Mouse (Mus musculus) stomach, embryonic 15.5 days (tissue): Measurements from ENCODE around the gene Ank3. TPM values are rescaled to one million over a fixed set of nuclear protein-coding genes. Genes with fewer than 3 reads are reported as not detected.
A peak's percentile ranks its signal among the peaks of the same experiment; 100 is the strongest.

Experiments
- ATAC-seq: fragments of 200-750 bp; cut with Nextera tagmentation; 2 replicates; pipeline ENCODE4 v1.8.0; 2017; ENCODE audit warnings: low read depth, moderate number of reproducible peaks, moderate TSS enrichment; ENCODE audit not compliant: insufficient read depth, low FRiP score
- H3K27ac ChIP-seq: fragments of 300-500 bp; sonication (generic); 2 replicates; pipeline ENCODE4 v1.5.1; 2015; ENCODE audit warnings: mild to moderate bottlenecking, inconsistent platforms
- H3K27me3 ChIP-seq: fragments of 300-500 bp; sonication (generic); replicated peaks from 2 replicates; pipeline ENCODE4 v1.6.1; 2015; ENCODE audit warnings: inconsistent platforms
- H3K36me3 ChIP-seq: fragments of 300-500 bp; sonication (generic); 2 replicates; pipeline ENCODE4 v1.6.1; 2015; ENCODE audit warnings: inconsistent platforms
- H3K4me1 ChIP-seq: fragments of 300-500 bp; sonication (generic); 2 replicates; pipeline ENCODE4 v1.6.1; 2015; ENCODE audit warnings: inconsistent platforms
- H3K4me2 ChIP-seq: fragments of 300-500 bp; sonication (generic); 2 replicates; pipeline ENCODE4 v1.6.1; 2015; ENCODE audit warnings: mild to moderate bottlenecking, inconsistent platforms
- H3K4me3 ChIP-seq: fragments of 300-500 bp; sonication (generic); replicated peaks from 2 replicates; pipeline ENCODE4 v1.5.1; 2015; ENCODE audit warnings: inconsistent platforms
- H3K9ac ChIP-seq: fragments of 300-500 bp; sonication (generic); 2 replicates; pipeline ENCODE4 v1.6.1; 2015; ENCODE audit warnings: inconsistent platforms
- H3K9me3 ChIP-seq: fragments of 300-500 bp; sonication (generic); 2 replicates; pipeline ENCODE4 v1.6.1; 2016; ENCODE audit warnings: inconsistent platforms
- WGBS: fragments of 180-500 bp; shearing (Covaris S2); methylation state at CpG from one replicate; pipeline ENCODE4 v1.1.7; 2015; 5-methylcytosine and 5-hydroxymethylcytosine counted together
- polyA plus RNA-seq: library from polyadenylated mRNA; unstranded; fragments of >200 nt; fragmentation: Nextera tagmentation; extraction: Ambion mirVana; gene quantifications from 2 replicates; pipeline ENCODE4 v1.2.1, GENCODE M21; 2015

The Ank3 gene
- polyA plus RNA-seq, 1 experiment from 2014 or later, result 33.0 TPM

GRCm38 (mm10) chr10:69874806-69875205 lies 476.2 kb downstream of the Ank3 start:
- ATAC-seq, result no peak
- WGBS, result 81% methylated on average over 14 of the region's 14 CpGs

GRCm38 (mm10) chr10:69883935-69884680 lies 485.5 kb downstream of the Ank3 start:
- H3K27ac ChIP-seq, result no peak overlapping the region
- H3K4me1 ChIP-seq, result no peaks in the 10 kb centered on the region
- no peaks in the 10 kb centered on the region for H3K27me3 ChIP-seq
- WGBS, result 86% methylated on average over 4 of the region's 4 CpGs
- H3K4me2 ChIP-seq, result no peak overlapping the region
- ATAC-seq, result no peak
- H3K9me3 ChIP-seq, result no peaks in the 10 kb centered on the region
- H3K4me3 ChIP-seq, result no peak overlapping the region
- H3K9ac ChIP-seq, result no peak overlapping the region
- H3K36me3 ChIP-seq, result 0 out of 2 replicates have a peak, but pooled peaks cover 8% of the 10 kb centered on the region

More at GRCm38 (mm10) chr10:69874806-69875205, 476.2 kb downstream of the Ank3 start:
- Histone ChIP-seq H3K4me2 (no peak overlapping the region), H3K4me1 (no peaks in the 10 kb centered on the region), H3K9ac (no peak overlapping the region), H3K9me3 (no peaks in the 10 kb centered on the region), H3K27me3 (no peaks in the 10 kb centered on the region), H3K27ac (no peak overlapping the region), H3K4me3 (no peak overlapping the region), H3K36me3 (no peaks in the 10 kb centered on the region)

GRCm38 (mm10) chr10:69888399-69888798 lies 489.8 kb downstream of the Ank3 start:
- no peaks in the 10 kb centered on the region for H3K9me3 ChIP-seq
- H3K9ac ChIP-seq, result no peak overlapping the region

GRCm38 (mm10) chr10:69889779-69890178 lies 491.2 kb downstream of the Ank3 start:
- Histone ChIP-seq H3K4me3 (no peak overlapping the region), H3K4me2 (no peak overlapping the region), H3K36me3 (no peaks in the 10 kb centered on the region), H3K27ac (no peak overlapping the region), H3K27me3 (no peaks in the 10 kb centered on the region), H3K9me3 (no peaks in the 10 kb centered on the region), H3K4me1 (no peaks in the 10 kb centered on the region), H3K9ac (no peak overlapping the region)
- WGBS, result 22% methylated on average over 6 of the region's 6 CpGs
- ATAC-seq, result no peak

More at GRCm38 (mm10) chr10:69888399-69888798, 489.8 kb downstream of the Ank3 start:
- WGBS, result 10% methylated on average over 4 of the region's 4 CpGs
- Histone ChIP-seq H3K4me2 (peak overlapping the region; percentile 41), H3K4me3 (no peak overlapping the region), H3K4me1 (no peaks in the 10 kb centered on the region), H3K27ac (peak overlapping the region; percentile 24; the same call in 1 of the 2 replicates), H3K36me3 (no peaks in the 10 kb centered on the region), H3K27me3 (no peaks in the 10 kb centered on the region)
- ATAC-seq, result 0 out of 2 replicates have a peak, but pooled peaks have one; percentile 49

- 86% methylated on average over 11 of the region's 11 CpGs for WGBS
- Histone ChIP-seq H3K27me3 (no peaks in the 10 kb centered on the region), H3K4me3 (no peak overlapping the region), H3K9me3 (no peaks in the 10 kb centered on the region), H3K9ac (no peak overlapping the region), H3K4me1 (no peaks in the 10 kb centered on the region), H3K36me3 (no peaks in the 10 kb centered on the region), H3K27ac (no peak overlapping the region), H3K4me2 (no peak overlapping the region)
- no peak for ATAC-seq
Observed at GRCm38 (mm10) chr10:69890389-69890985, 491.9 kb downstream of the Ank3 start.

GRCm38 (mm10) chr10:69892162-69892561 lies 493.6 kb downstream of the Ank3 start:
- Histone ChIP-seq H3K27ac (no peak overlapping the region), H3K36me3 (no peaks in the 10 kb centered on the region), H3K4me1 (no peaks in the 10 kb centered on the region), H3K4me3 (no peak overlapping the region), H3K27me3 (no peaks in the 10 kb centered on the region), H3K9me3 (no peaks in the 10 kb centered on the region), H3K9ac (no peak overlapping the region), H3K4me2 (no peak overlapping the region)
- WGBS, result 92% methylated on average over 18 of the region's 18 CpGs
- no peak for ATAC-seq

GRCm38 (mm10) chr10:69895606-69896005 lies 497.0 kb downstream of the Ank3 start:
- H3K9me3 ChIP-seq, result no peaks in the 10 kb centered on the region
- no peak overlapping the region for H3K4me3 ChIP-seq
- no peak for ATAC-seq
- no peaks in the 10 kb centered on the region for H3K36me3 ChIP-seq
- H3K9ac ChIP-seq, result no peak overlapping the region
- H3K4me1 ChIP-seq, result no peaks in the 10 kb centered on the region
- no peaks in the 10 kb centered on the region for H3K27me3 ChIP-seq
- no peak overlapping the region for H3K4me2 ChIP-seq
- 65% methylated on average over 9 of the region's 9 CpGs for WGBS
- H3K27ac ChIP-seq, result no peak overlapping the region

GRCm38 (mm10) chr10:69897927-69898326 lies 499.4 kb downstream of the Ank3 start:
- H3K4me3 ChIP-seq, result no peak overlapping the region
- H3K9me3 ChIP-seq, result no peaks in the 10 kb centered on the region
- no peak overlapping the region for H3K4me2 ChIP-seq
- H3K27ac ChIP-seq, result no peak overlapping the region
- H3K4me1 ChIP-seq, result no peaks in the 10 kb centered on the region
- no peak for ATAC-seq
- no peak overlapping the region for H3K9ac ChIP-seq
- no peaks in the 10 kb centered on the region for H3K36me3 ChIP-seq
- no peaks in the 10 kb centered on the region for H3K27me3 ChIP-seq
- 82% methylated on average over 5 of the region's 5 CpGs for WGBS

- no peak overlapping the region for H3K9ac ChIP-seq
- no peaks in the 10 kb centered on the region for H3K4me1 ChIP-seq
- no peak overlapping the region for H3K4me3 ChIP-seq
- no peak overlapping the region for H3K27ac ChIP-seq
- H3K36me3 ChIP-seq, result no peaks in the 10 kb centered on the region
- no peaks in the 10 kb centered on the region for H3K27me3 ChIP-seq
- WGBS, result 92% methylated on average over 8 of the region's 8 CpGs
- no peak for ATAC-seq
- no peaks in the 10 kb centered on the region for H3K9me3 ChIP-seq
- no peak overlapping the region for H3K4me2 ChIP-seq
Observed at GRCm38 (mm10) chr10:69898821-69899220, 500.2 kb downstream of the Ank3 start.

- Histone ChIP-seq H3K36me3 (no peaks in the 10 kb centered on the region), H3K9me3 (no peaks in the 10 kb centered on the region), H3K9ac (no peak overlapping the region), H3K27ac (no peak overlapping the region), H3K4me2 (no peak overlapping the region), H3K4me1 (no peaks in the 10 kb centered on the region), H3K27me3 (no peaks in the 10 kb centered on the region), H3K4me3 (no peak overlapping the region)
- WGBS, result 76% methylated on average over 3 of the region's 3 CpGs
- ATAC-seq, result no peak
Observed at GRCm38 (mm10) chr10:69899788-69900187, 501.2 kb downstream of the Ank3 start.

GRCm38 (mm10) chr10:69902024-69902423 lies 503.5 kb downstream of the Ank3 start:
- Histone ChIP-seq H3K4me3 (no peak overlapping the region), H3K27ac (no peak overlapping the region), H3K4me2 (no peak overlapping the region), H3K4me1 (no peaks in the 10 kb centered on the region), H3K27me3 (no peaks in the 10 kb centered on the region), H3K9ac (no peak overlapping the region), H3K9me3 (no peaks in the 10 kb centered on the region), H3K36me3 (no peaks in the 10 kb centered on the region)
- no peak for ATAC-seq
- WGBS, result 64% methylated on average over 6 of the region's 6 CpGs

GRCm38 (mm10) chr10:69904321-69904720 lies 505.7 kb downstream of the Ank3 start:
- no peaks in the 10 kb centered on the region for H3K36me3 ChIP-seq
- no peak overlapping the region for H3K27ac ChIP-seq
- no peak overlapping the region for H3K4me2 ChIP-seq
- H3K4me3 ChIP-seq, result no peak overlapping the region
- no peaks in the 10 kb centered on the region for H3K27me3 ChIP-seq
- H3K4me1 ChIP-seq, result no peaks in the 10 kb centered on the region
- no peaks in the 10 kb centered on the region for H3K9me3 ChIP-seq
- no peak overlapping the region for H3K9ac ChIP-seq
- ATAC-seq, result no peak
- WGBS, result 51% methylated on average over 10 of the region's 10 CpGs
